Mouse (Mus musculus): ENCODE results near the gene Olfml2a.
A peak's percentile ranks its signal among the peaks of the same experiment; 100 is the strongest.
"Not testable (repeated sequence)": the region's sequence is repeated elsewhere in the genome, so short reads cannot be mapped to it uniquely, and the experiment has no call there.

Olfml2a gene

DNA sequence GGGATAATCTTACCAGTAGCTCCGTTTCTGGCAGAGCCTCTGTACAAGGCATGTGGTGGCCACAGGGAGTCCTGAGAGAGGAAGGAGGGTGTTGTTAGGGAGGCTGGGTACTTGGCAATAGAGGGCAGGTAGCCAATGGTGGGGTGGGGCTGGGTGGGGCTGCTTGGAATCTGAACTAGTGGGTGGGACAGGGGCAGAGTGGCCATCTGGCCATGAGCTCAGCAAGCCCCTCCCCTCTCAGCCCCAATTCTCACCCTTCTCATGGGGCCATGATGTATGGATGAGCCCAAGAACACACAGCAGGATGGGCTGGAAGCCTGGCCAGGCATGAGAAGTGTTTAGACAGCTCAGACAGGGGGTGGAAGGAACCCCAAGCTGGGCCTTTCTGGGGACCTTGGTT, 55.6 kb downstream of the Olfml2a start:
- no peak for DNase-seq (ENCODE audit: low read depth)

- no peak for DNase-seq (ENCODE audit: low read depth)
These were observed 56.2 kb downstream of the Olfml2a start for GRCm38 (mm10) chr2:38987803-38988510.

DNA sequence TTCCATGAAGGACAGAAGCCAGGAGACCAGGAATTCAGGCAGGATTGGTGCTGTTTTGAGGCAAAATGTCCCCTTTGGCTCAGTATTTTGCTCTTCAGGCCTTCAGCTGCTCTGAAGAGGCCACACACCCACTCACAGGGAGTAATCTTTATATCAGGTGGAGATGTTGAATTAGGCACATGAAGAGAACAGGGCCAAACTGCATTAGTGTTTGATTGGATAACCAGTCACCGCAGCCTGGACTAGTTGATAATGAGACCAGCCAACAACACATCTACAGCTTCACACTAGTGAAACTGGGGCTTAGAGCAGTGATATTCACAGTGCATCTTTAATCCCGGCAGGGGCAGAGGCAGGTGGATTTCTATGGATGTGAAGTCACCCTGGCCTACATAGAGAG, 57.2 kb downstream of the Olfml2a start:
- DNase-seq (ENCODE audit: low read depth): no peak

GRCm38 (mm10) chr2:38992004-38992403, 60.2 kb downstream of the Olfml2a start:
- no peak for DNase-seq (ENCODE audit: low read depth)

GRCm38 (mm10) chr2:38992452-38992851, 60.7 kb downstream of the Olfml2a start:
- no peak for DNase-seq (ENCODE audit: low read depth)

- DNase-seq (ENCODE audit: low read depth): peak; percentile 92
These were observed 65.9 kb downstream of the Olfml2a start, which contains the start of gene Wdr38 for GRCm38 (mm10) chr2:38997386-38998374. Wdr38 (plus strand) TSS chr2:38997476.

DNA sequence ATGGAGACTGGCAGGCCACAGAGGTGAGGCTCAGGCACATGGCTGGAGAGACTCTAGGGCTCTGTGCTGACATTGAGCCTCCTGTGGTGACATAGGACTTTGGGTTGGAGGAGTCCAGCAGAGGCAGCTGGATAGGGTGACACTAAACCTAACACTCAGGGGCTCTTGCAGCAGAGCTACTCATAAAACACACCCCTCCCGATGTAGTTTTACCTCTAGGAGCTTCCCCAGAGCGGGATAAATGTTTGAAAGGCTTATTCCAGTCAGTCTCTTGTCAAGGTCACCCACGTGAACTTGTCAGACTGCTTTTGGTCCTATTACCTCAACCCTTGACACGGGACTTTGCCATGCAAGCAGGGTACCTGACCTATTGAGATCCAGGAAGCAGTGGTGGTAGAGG, 67.6 kb downstream of the Olfml2a start:
- DNase-seq (ENCODE audit: low read depth): no peak

- DNase-seq (ENCODE audit: low read depth): no peak
These were observed 68.3 kb downstream of the Olfml2a start for GRCm38 (mm10) chr2:38999910-39000586.

GRCm38 (mm10) chr2:39000587-39000919, 68.8 kb downstream of the Olfml2a start:
- no peak for DNase-seq (ENCODE audit: low read depth)

DNA sequence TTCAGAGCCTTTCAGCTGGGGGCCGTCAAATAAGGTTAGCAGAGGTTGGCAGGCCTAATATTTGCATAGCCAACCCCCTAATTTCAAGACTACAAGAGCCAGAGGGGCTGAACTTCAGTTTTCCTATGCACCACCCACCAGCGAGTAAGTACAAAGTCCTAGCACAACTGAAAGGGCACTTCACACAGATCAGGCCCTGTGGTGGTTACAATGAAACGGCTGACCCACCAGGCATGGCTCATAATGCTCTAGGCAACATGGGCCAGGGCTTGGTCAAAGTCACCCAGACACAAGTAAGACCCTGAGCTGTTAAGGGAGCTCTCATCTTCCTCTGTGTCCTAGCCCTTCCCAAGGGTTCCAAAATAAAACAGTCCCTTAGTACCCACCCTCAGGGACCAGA, 70.1 kb downstream of the Olfml2a start:
- DNase-seq (ENCODE audit: low read depth): no peak

DNA sequence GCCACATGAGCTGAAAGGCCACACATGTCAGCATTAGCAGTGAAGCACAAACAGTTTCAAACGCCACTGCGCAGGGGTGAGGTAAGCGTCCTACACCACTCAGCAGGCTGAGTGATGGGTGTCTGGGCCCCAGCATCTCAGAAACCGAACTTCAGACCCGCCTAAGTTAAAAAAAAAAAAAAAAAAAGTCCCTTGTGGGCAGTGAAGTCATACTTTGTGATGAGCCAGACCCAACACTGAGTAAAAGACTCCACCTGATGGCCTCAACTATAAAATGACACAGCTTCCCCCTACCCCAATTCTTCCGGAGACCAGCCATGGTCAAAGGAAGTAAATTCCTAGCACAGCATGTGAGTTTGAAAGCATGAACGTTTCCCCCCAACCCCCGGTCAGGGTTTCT, 71.3 kb downstream of the Olfml2a start:
- no peak for DNase-seq (ENCODE audit: low read depth)

DNA sequence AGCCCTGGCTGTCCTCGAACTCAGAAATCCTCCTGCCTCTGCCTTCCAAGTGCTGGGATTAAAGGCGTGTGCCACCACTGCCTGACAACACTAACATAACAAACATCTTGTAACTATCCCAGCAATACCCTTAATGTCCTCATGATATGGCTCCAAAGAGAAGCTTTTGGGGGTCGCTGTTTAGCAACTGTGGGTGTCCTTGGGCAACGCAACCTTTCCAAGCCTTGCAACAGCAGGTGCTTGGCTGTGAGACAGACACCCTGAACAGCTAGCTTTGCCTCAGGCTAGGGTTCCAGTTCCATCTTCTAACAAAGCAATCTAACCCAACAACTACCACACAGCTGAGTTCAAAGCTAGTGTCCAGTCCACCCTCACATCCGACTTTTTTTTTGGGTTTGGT, 71.7 kb downstream of the Olfml2a start:
- DNase-seq (ENCODE audit: low read depth): no peak

GRCm38 (mm10) chr2:39004372-39004771, 72.6 kb downstream of the Olfml2a start:
- DNase-seq (ENCODE audit: low read depth): peak; percentile 59

GRCm38 (mm10) chr2:39004880-39005435, 73.2 kb downstream of the Olfml2a start, which contains the start of gene Arpc5l:
Arpc5l (plus strand) TSS chr2:39005348.
- peak; percentile 95 for DNase-seq (ENCODE audit: low read depth)

DNA sequence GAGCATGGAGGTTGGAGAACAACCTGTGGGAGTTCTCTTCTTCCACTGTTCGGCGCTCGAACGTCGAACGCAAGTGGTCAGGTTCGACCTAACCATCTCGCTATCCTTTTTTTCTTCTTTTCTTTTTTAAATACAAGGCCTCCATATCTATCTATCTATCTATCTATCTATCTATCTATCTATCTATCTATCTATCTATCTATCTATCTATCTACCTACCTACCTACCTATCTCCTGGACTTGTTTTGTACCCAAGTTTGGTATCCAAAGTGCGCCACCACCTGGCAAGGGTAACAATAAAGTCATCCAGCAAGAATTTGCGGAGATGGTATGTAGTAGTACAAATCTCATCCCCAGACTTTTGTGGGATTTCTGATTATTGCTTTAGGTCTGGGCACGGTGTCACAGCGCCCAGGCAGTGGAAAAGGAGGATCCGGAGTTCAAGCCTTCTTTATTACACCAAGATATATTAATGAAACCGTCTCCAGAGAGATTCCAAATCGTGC, 73.8 kb downstream of the Olfml2a start, which contains the start of gene Rpl35:
TSS of gene Rpl35 (minus strand) at position 51 of the 506 bp plus-strand sequence.
- peak; percentile 73 for DNase-seq (ENCODE audit: low read depth)

DNA sequence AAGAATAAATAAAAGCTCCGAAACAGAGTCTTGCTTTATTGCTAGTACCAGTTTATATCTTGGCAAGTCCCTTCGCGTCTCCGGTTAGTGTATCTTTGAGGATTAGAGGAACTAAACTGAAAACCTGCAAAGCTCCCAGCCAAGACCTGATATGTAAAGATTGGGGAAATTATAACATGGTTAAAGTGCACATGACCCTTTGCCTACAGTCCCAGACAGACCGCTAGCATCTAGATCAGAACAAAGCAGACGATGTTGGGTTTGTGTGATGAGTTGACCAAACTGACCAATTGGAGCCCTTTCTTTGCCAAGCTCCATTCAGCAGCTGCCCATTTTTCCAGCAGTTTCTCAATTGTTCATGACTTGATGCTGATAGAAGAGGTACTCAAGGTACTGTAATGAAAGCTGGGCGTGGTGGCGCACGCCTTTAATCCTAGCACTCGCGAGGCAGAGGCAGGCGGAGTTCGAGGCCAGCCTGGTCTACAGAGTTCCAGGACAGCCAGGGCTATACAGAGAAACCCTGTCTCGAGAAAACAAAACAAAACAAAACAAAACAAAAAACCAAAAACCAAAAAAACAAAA, 74.5 kb downstream of the Olfml2a start:
- DNase-seq (ENCODE audit: low read depth): no peak

DNA sequence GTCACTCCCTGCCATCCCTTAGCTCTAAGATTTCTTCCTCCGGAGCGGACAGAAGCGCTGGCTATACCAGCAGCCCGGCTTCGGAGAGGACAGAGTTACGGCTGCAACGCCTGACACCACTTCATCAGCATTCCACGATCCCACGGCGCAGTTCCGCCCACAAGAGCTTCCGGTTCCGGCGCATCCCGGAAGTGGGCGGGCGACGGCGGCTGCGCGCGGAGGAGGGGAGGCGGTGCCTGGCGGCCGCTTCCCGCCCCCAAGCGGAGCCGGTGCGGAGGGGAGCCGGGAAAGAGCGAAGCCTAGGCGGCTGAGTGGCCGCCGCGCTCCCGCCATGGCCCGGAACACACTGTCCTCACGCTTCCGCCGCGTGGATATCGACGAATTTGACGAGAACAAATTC, 76.1 kb downstream of the Olfml2a start:
- DNase-seq (ENCODE audit: low read depth): peak; percentile 96

- no peak for DNase-seq (ENCODE audit: low read depth)
These were observed 76.6 kb downstream of the Olfml2a start for GRCm38 (mm10) chr2:39008350-39008851.

GRCm38 (mm10) chr2:39008954-39009365, 77.2 kb downstream of the Olfml2a start:
- peak; percentile 51 for DNase-seq (ENCODE audit: low read depth)

GRCm38 (mm10) chr2:39010144-39010543, 78.4 kb downstream of the Olfml2a start:
- not testable (repeated sequence) for DNase-seq (ENCODE audit: low read depth)

- no peak for DNase-seq (ENCODE audit: low read depth)
These were observed 79.5 kb downstream of the Olfml2a start for GRCm38 (mm10) chr2:39011264-39011663.

Measured in NIH3T3 (cell line).